Mouse (Mus musculus) bone marrow macrophage, adult 2 months (primary cell): Measurements from ENCODE around the gene Adh6a. TPM values are rescaled to one million over a fixed set of nuclear protein-coding genes. Genes with fewer than 3 reads are reported as not detected.

Experiments
- H3K27ac ChIP-seq: 2 replicates; pipeline ENCODE4 v1.5.1; 2012; ENCODE audit warnings: low read depth, low read length; ENCODE audit not compliant: insufficient read depth
- H3K4me1 ChIP-seq: 2 replicates; pipeline ENCODE4 v1.6.1; 2012; ENCODE audit warnings: low read length; ENCODE audit not compliant: control insufficient read depth, insufficient read depth
- H3K4me3 ChIP-seq: 2 replicates; pipeline ENCODE4 v1.5.1; 2012; ENCODE audit warnings: mild to moderate bottlenecking, low read length, moderate library complexity; ENCODE audit not compliant: insufficient read depth
- CTCF ChIP-seq: IDR thresholded peaks from 2 replicates; pipeline ENCODE4 v1.5.1; 2012; ENCODE audit warnings: low read depth, mild to moderate bottlenecking, low read length, moderate library complexity
- POLR2A ChIP-seq: IDR thresholded peaks from 2 replicates; pipeline ENCODE4 v1.6.1; 2012; ENCODE audit warnings: mild to moderate bottlenecking, low read depth, low read length, borderline replicate concordance
- polyA plus RNA-seq: library from polyadenylated mRNA; stranded (reverse); fragments of >200 nt; gene quantifications from 2 replicates; pipeline ENCODE4 v1.2.4, GENCODE M21; 2012; ENCODE audit not compliant: missing spikeins, insufficient read depth, insufficient read length

The Adh6a gene
- not detected in 2 replicates for polyA plus RNA-seq

DNA sequence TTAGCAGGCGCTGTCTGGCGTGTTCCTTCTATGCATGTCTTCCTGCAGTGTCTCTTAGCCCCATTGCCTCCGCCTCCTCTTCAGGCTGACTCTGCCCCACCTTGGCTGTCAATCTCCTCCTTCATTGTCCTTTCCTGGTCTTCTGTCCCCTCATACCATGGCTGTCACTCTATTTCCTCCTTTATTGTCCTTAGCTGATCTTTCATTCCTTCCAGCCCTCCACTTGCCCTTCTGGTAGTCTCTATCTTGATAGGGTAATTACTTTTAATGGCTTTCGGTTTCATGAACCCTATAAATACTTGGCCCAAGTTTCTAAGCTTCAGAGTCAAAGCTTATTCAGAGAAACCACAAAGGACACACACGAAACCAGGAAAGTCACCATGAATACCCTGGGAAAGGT is at the start of gene Adh6a:
Gene Adh6a, plus strand, starts transcription at position 322 of the 400 bp plus-strand sequence.
- no peak within 1 kb of the TSS for H3K4me3 ChIP-seq
- H3K27ac ChIP-seq = no peak within 1 kb of the TSS
- H3K4me1 ChIP-seq = no peaks in the 10 kb centered on the region
- no peak for TF ChIP-seq POLR2A
- no peak for TF ChIP-seq CTCF

- H3K4me3 ChIP-seq = no peak overlapping the region
- no peak overlapping the region for H3K27ac ChIP-seq
- TF ChIP-seq POLR2A (no peak), CTCF (no peak)
- H3K4me1 ChIP-seq = no peaks in the 10 kb centered on the region
These were observed 48.4 kb upstream of the Adh6a start for GRCm38 (mm10) chr3:138264648-138265047.

- no peak overlapping the region for H3K27ac ChIP-seq
- no peaks in the 10 kb centered on the region for H3K4me1 ChIP-seq
- TF ChIP-seq POLR2A (no peak), CTCF (no peak)
- no peak overlapping the region for H3K4me3 ChIP-seq
These were observed 42.6 kb upstream of the Adh6a start for GRCm38 (mm10) chr3:138270507-138270906.

- H3K4me1 ChIP-seq = no peaks in the 10 kb centered on the region
- no peak for TF ChIP-seq CTCF
- no peak for TF ChIP-seq POLR2A
- no peak overlapping the region for H3K27ac ChIP-seq
- no peak overlapping the region for H3K4me3 ChIP-seq
These were observed 41.8 kb upstream of the Adh6a start for GRCm38 (mm10) chr3:138271297-138271696.

GRCm38 (mm10) chr3:138273080-138273479 is 40.0 kb upstream of the Adh6a start:
- H3K4me3 ChIP-seq = no peak overlapping the region
- no peak overlapping the region for H3K27ac ChIP-seq
- TF ChIP-seq POLR2A (no peak), CTCF (no peak)
- H3K4me1 ChIP-seq = no peaks in the 10 kb centered on the region

DNA sequence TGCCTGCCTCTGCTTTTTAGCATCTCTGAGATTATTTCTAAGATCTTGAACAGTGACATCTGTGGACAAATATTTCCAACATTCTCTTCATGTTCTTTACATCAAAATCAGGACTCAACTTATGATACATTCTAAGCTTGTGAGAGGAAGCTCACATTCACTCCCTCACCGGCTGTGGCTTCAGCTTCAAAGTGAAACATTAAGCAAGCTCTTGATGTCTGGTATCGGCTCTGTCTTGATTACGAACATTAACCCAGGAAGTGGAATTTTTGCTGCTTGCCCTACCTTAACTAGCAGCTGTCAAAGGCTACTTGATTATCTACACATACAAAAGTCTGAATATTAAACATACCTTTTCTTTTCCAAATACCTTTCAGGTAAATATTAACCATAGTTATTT is 38.0 kb upstream of the Adh6a start:
- H3K27ac ChIP-seq = no peak overlapping the region

DNA sequence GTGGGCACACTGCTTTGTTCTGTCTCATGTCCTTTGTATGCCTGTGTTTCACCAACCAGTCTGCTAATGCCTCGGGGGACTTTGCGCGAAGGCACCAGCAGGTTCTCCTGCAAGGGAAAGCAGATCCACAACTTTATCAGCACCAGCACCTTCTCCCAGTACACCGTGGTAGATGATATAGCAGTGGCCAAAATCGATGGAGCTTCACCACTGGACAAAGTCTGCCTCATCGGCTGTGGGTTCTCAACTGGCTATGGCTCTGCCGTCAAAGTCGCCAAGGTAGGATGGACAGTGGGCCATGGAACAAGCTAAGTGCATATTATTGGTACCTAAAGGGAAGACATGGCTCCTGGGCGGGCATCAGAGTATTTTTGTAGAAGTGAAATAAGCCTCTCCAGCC is 30.5 kb upstream of the Adh6a start:
- Histone ChIP-seq H3K4me1 (no peaks in the 10 kb centered on the region), H3K27ac (no peak overlapping the region), H3K4me3 (no peak overlapping the region)
- TF ChIP-seq CTCF (no peak), POLR2A (no peak)

More for the DNA sequence above, 38.0 kb upstream of the Adh6a start:
- no peak for TF ChIP-seq CTCF
- TF ChIP-seq POLR2A = no peak
- no peak overlapping the region for H3K4me3 ChIP-seq
- no peaks in the 10 kb centered on the region for H3K4me1 ChIP-seq

DNA sequence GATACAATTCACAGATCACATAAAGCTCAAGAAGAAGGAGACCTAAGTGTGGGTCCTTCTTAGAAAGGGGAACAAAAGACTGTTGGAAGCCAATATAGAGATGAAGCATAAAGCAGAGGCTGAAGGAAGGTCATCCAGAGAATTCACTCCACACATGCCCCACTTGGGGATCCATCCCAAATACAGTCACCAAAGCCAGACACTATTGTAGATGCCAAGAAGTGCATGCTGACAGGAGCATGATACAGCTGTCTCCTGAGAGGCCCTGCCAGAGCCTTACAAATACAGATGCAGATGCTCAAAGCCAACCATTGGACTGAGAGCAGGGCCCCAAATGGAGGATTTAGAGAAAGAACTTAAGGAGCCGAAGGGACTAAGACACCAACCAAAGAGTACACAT is 29.3 kb upstream of the Adh6a start:
- H3K4me3 ChIP-seq = no peak overlapping the region
- no peak overlapping the region for H3K27ac ChIP-seq
- TF ChIP-seq POLR2A (no peak), CTCF (no peak)
- no peaks in the 10 kb centered on the region for H3K4me1 ChIP-seq

- Histone ChIP-seq H3K4me3 (no peak overlapping the region), H3K4me1 (no peaks in the 10 kb centered on the region), H3K27ac (no peak overlapping the region)
- TF ChIP-seq POLR2A (no peak), CTCF (no peak)
These were observed 27.1 kb upstream of the Adh6a start for GRCm38 (mm10) chr3:138285986-138286385.

DNA sequence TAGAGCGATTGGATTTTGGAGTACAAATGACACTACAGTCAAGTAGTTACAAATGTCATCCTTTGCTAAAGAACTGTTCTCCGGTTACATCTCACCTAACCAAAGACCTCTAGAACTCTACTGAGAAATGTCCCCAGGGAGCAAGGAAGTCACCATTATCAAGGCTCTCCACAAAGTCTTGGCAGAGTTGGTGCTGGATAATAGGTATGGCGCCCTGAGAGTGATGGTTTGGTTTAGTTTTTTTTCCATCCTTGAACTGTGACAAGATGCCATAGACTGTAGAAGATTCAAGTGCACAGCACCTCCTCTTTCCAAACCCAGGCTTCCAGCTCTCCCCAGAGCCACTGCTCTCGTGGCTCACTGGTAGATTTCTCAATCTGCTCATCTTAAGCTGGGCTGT is 25.4 kb upstream of the Adh6a start:
- no peak for TF ChIP-seq POLR2A
- TF ChIP-seq CTCF = no peak
- Histone ChIP-seq H3K4me3 (no peak overlapping the region), H3K4me1 (no peaks in the 10 kb centered on the region), H3K27ac (no peak overlapping the region)

- Histone ChIP-seq H3K4me1 (no peaks in the 10 kb centered on the region), H3K27ac (no peak overlapping the region), H3K4me3 (no peak overlapping the region)
- no peak for TF ChIP-seq CTCF
- TF ChIP-seq POLR2A = no peak
These were observed 22.4 kb upstream of the Adh6a start for GRCm38 (mm10) chr3:138290672-138291071.
